Mouse (Mus musculus): Measurements from ENCODE around the gene Agpat2. TPM values are rescaled to one million over a fixed set of nuclear protein-coding genes. Genes with fewer than 3 reads are reported as not detected.

Agpat2 gene
- polyA plus RNA-seq, 1 experiment from 2014 or later, result 32.9 TPM

DNA sequence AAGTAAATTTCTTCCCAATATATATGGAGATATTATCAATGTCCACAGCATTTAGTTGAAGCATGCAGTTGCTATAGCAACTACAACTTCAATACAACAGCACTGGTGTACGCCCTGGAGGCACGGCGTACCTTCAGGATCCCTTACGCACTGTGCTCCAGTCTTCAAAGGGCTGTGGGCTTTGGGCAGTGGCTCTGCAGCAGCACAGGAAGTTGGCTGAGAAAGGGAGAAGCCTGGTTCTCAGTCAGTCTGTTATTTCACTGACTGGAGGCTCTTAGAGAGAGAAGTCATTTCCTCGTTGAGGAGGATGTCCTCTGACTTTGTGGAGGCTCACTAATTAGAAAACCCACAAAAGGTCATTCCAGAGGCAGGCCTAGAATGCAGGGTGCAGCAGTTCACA is 18.8 kb upstream of the Agpat2 start:
- Histone ChIP-seq H3K27ac (ENCODE audit: low read depth) (no peak overlapping the region), H3K9ac (no peak overlapping the region), H3K4me1 (ENCODE audit: insufficient read depth) (no peaks in the 10 kb centered on the region), H3K36me3 (ENCODE audit: insufficient read depth) (no peaks in the 10 kb centered on the region), H3K4me2 (no peak overlapping the region), H3K27me3 (ENCODE audit: insufficient read depth, low read length) (no peaks in the 10 kb centered on the region), H3K4me3 (ENCODE audit: low read depth, low read length) (no peak overlapping the region), H3K9me3 (ENCODE audit: low read depth, low read length) (no peaks in the 10 kb centered on the region)
- 58% methylated on average over 5 of the region's 5 CpGs for WGBS
- ATAC-seq (ENCODE audit: insufficient read depth), result no peak
- TF ChIP-seq CTCF (IDR thresholded peaks at IDR 0.05; ENCODE audit: low read depth), result no peak
- DNase-seq, result no peak

DNA sequence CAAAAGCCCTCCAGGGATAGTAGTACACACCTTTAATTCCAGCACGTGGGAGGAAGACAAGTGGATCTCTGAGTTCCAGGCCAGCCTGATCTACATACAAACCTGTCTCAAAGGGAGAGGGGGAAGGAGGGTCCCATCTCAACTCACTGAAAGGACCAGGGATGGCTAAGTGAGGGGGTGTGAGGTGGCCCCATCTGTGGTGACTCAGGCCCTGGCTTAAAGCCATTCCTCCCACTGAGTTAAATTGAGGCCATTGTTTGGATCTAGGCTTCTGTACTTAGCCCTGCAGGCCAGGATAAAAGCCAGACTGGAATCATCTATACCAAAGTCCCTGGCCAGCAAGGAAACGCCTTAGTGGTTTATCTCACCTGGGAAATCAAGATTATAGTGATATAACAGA is 17.0 kb upstream of the Agpat2 start:
- no peak overlapping the region for H3K4me3 ChIP-seq (ENCODE audit: low read depth, low read length)
- no peak overlapping the region for H3K9ac ChIP-seq
- no peaks in the 10 kb centered on the region for H3K36me3 ChIP-seq (ENCODE audit: insufficient read depth)
- TF ChIP-seq CTCF (IDR thresholded peaks at IDR 0.05; ENCODE audit: low read depth), result no peak
- DNase-seq (no peak), ATAC-seq (ENCODE audit: insufficient read depth) (no peak)
- no peak overlapping the region for H3K4me2 ChIP-seq
- H3K4me1 ChIP-seq (ENCODE audit: insufficient read depth), result no peaks in the 10 kb centered on the region
- H3K9me3 ChIP-seq (ENCODE audit: low read depth, low read length), result no peaks in the 10 kb centered on the region
- no peak overlapping the region for H3K27ac ChIP-seq (ENCODE audit: low read depth)
- no peaks in the 10 kb centered on the region for H3K27me3 ChIP-seq (ENCODE audit: insufficient read depth, low read length)
- WGBS, result 37% methylated on average over 2 of the region's 2 CpGs

DNA sequence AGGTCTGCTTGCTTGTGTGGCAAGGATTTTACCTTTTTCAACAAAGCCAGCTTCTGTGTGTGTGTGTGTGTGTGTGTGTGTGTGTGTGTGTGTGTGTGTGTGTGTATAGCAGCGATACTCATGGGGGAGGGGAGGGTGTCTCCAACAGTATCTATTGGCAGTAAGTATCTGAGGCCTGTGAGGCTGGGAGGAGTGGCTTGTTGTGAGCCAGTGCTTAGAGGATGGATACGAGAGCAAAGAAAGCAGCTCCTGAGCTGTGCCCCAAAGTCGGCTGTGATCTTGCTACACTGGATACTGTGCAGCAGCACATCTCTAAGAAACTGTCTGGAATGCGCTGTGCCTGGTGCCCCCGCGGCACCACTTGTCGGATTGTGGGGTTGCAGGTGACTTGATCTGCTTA is 13.7 kb upstream of the Agpat2 start:
- 40% methylated on average over 7 of the region's 7 CpGs for WGBS
- H3K4me3 ChIP-seq (ENCODE audit: low read depth, low read length), result no peak overlapping the region
- no peaks in the 10 kb centered on the region for H3K27me3 ChIP-seq (ENCODE audit: insufficient read depth, low read length)
- ATAC-seq (ENCODE audit: insufficient read depth), result no peak
- H3K4me2 ChIP-seq, result no peak overlapping the region
- H3K36me3 ChIP-seq (ENCODE audit: insufficient read depth), result no peaks in the 10 kb centered on the region
- no peaks in the 10 kb centered on the region for H3K9me3 ChIP-seq (ENCODE audit: low read depth, low read length)
- H3K9ac ChIP-seq, result no peak overlapping the region
- no peak overlapping the region for H3K27ac ChIP-seq (ENCODE audit: low read depth)
- TF ChIP-seq CTCF (IDR thresholded peaks at IDR 0.05; ENCODE audit: low read depth), result no peak
- no peak for DNase-seq
- H3K4me1 ChIP-seq (ENCODE audit: insufficient read depth), result no peaks in the 10 kb centered on the region

DNA sequence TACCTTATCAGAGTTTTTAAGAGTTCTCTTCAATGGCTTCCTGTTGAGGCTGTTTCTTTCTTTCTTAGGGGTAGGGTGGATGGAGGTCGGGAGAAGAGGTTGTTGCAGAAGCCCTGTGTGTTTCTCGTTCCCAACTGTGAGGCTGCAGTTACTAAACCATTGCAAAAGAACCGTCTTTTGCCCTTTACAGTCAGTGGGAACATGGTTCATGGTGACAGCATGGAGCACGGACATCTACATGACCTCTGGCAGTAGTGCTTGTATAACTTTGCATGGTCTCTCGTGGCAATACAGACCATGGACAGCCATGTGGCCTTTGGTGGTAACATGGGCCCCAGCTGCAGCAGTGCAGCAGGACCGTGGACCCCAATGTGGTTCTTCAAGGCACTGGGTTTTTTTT is 13.1 kb upstream of the Agpat2 start:
- Histone ChIP-seq H3K9ac (no peak overlapping the region), H3K4me3 (ENCODE audit: low read depth, low read length) (no peak overlapping the region), H3K4me2 (no peak overlapping the region), H3K27me3 (ENCODE audit: insufficient read depth, low read length) (no peaks in the 10 kb centered on the region), H3K36me3 (ENCODE audit: insufficient read depth) (no peaks in the 10 kb centered on the region), H3K27ac (ENCODE audit: low read depth) (no peak overlapping the region), H3K9me3 (ENCODE audit: low read depth, low read length) (no peaks in the 10 kb centered on the region), H3K4me1 (ENCODE audit: insufficient read depth) (no peaks in the 10 kb centered on the region)
- DNase-seq, result no peak
- WGBS, result 72% methylated on average over 6 of the region's 6 CpGs
- no peak for TF ChIP-seq CTCF (IDR thresholded peaks at IDR 0.05; ENCODE audit: low read depth)
- ATAC-seq (ENCODE audit: insufficient read depth), result no peak

DNA sequence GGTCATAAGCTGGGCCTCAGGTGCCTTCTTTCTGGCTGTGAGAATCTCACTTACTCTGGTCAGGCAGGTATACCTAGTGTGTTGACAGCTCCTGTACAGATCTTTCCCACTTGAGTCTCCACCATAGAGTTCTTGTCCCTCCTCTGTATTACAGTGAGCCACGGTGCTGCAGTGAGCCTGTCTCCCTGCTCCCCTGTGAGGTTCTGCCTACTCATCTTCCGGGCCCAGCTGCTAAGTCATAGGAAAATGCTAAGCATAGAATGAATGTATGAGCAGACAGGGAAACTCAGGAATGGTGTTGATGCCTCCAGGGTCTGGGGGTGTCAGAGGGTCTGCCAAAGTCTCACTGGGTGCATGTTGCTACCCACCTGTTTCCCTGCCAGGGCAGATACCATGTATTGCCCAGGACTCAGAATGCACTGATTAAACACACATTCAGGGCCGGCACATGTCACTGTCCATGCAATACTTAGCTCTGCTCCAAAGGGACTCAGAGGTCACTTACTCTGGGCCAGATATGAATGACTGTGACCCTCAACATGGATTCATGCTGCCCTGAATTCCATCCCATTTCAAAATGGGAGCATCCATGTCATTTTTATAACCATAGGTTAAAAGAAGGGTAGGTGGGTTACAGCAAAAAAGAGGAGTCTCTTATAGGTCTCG is 11.4 kb upstream of the Agpat2 start:
- 75% methylated on average over 4 of the region's 4 CpGs for WGBS
- Histone ChIP-seq H3K27ac (ENCODE audit: low read depth) (no peak overlapping the region), H3K9me3 (ENCODE audit: low read depth, low read length) (no peaks in the 10 kb centered on the region), H3K36me3 (ENCODE audit: insufficient read depth) (no peaks in the 10 kb centered on the region), H3K27me3 (ENCODE audit: insufficient read depth, low read length) (no peaks in the 10 kb centered on the region), H3K4me2 (no peak overlapping the region), H3K4me1 (ENCODE audit: insufficient read depth) (no peaks in the 10 kb centered on the region), H3K9ac (no peak overlapping the region), H3K4me3 (ENCODE audit: low read depth, low read length) (no peak overlapping the region)
- DNase-seq, result no peak
- TF ChIP-seq CTCF (IDR thresholded peaks at IDR 0.05; ENCODE audit: low read depth), result no peak
- no peak for ATAC-seq (ENCODE audit: insufficient read depth)

DNA sequence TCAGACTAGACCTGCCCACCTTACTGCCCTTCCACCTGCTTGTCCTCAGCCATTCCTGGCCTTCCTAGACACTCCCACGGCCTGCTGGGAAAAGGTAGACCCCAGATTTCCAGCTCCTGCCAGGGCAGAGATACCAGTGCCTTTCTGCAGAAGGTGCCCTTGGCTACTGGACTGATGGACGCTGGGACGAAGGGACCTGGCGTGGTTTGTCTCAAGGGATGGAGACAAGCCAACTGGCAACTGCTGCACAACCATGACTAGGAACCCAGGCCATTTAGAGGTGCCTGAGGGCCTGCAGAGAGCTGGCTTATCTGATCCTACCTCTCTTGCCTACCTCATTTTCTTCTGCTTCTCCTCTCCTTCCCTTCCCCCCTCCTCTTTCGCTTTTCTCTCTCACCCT is 10.7 kb upstream of the Agpat2 start:
- DNase-seq, result no peak
- Histone ChIP-seq H3K36me3 (ENCODE audit: insufficient read depth) (no peaks in the 10 kb centered on the region), H3K9me3 (ENCODE audit: low read depth, low read length) (no peaks in the 10 kb centered on the region), H3K4me2 (no peak overlapping the region), H3K27me3 (ENCODE audit: insufficient read depth, low read length) (no peaks in the 10 kb centered on the region), H3K27ac (ENCODE audit: low read depth) (no peak overlapping the region), H3K9ac (no peak overlapping the region), H3K4me3 (ENCODE audit: low read depth, low read length) (no peak overlapping the region), H3K4me1 (ENCODE audit: insufficient read depth) (no peaks in the 10 kb centered on the region)
- no peak for TF ChIP-seq CTCF (IDR thresholded peaks at IDR 0.05; ENCODE audit: low read depth)
- 76% methylated on average over 5 of the region's 5 CpGs for WGBS
- ATAC-seq (ENCODE audit: insufficient read depth), result no peak

DNA sequence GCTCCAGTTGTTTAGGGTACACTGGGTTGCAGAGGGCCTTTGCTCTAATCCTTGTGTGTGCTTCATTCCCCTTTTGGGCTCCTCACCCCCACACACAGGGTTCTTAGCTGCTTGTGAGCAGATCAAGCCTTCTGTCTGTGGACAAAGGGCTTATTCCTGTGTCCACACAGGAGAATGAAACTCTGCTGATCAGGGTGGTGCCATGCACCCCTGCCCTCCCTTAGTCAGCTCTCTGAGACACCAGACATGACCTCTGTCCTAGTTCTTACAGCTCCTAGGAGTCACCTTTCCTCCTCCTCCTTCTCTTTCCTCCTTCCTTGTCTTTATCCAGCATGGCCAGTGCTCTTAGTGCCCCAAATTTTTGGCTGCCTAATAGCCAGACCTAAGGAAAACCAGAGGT is 7.7 kb upstream of the Agpat2 start:
- DNase-seq, result no peak
- Histone ChIP-seq H3K9me3 (ENCODE audit: low read depth, low read length) (no peaks in the 10 kb centered on the region), H3K36me3 (ENCODE audit: insufficient read depth) (no peaks in the 10 kb centered on the region), H3K27me3 (ENCODE audit: insufficient read depth, low read length) (no peaks in the 10 kb centered on the region), H3K27ac (ENCODE audit: low read depth) (no peak overlapping the region), H3K4me3 (ENCODE audit: low read depth, low read length) (no peak overlapping the region), H3K9ac (no peak overlapping the region), H3K4me1 (ENCODE audit: insufficient read depth) (peaks cover 7% of the 10 kb centered on the region; the same call in 1 of the 2 replicates), H3K4me2 (no peak overlapping the region)
- no peak for ATAC-seq (ENCODE audit: insufficient read depth)
- TF ChIP-seq CTCF (IDR thresholded peaks at IDR 0.05; ENCODE audit: low read depth), result no peak

GRCm38 (mm10) chr2:26611054-26611453 is 6.8 kb upstream of the Agpat2 start:
- no peaks in the 10 kb centered on the region for H3K36me3 ChIP-seq (ENCODE audit: insufficient read depth)
- no peaks in the 10 kb centered on the region for H3K27me3 ChIP-seq (ENCODE audit: insufficient read depth, low read length)
- H3K4me3 ChIP-seq (ENCODE audit: low read depth, low read length), result no peak overlapping the region
- no peaks in the 10 kb centered on the region for H3K9me3 ChIP-seq (ENCODE audit: low read depth, low read length)
- peaks cover 7% of the 10 kb centered on the region; the same call in 1 of the 2 replicates for H3K4me1 ChIP-seq (ENCODE audit: insufficient read depth)
- DNase-seq, result no peak
- no peak overlapping the region for H3K9ac ChIP-seq
- TF ChIP-seq CTCF (IDR thresholded peaks at IDR 0.05; ENCODE audit: low read depth), result no peak
- no peak overlapping the region for H3K4me2 ChIP-seq
- no peak for ATAC-seq (ENCODE audit: insufficient read depth)
- no peak overlapping the region for H3K27ac ChIP-seq (ENCODE audit: low read depth)

Data from lung, embryonic 14.5 days (tissue).